Mouse (Mus musculus): ENCODE data around the gene Unk.
A peak's percentile ranks its signal among the peaks of the same experiment; 100 is the strongest.

Gene Unk

DNA sequence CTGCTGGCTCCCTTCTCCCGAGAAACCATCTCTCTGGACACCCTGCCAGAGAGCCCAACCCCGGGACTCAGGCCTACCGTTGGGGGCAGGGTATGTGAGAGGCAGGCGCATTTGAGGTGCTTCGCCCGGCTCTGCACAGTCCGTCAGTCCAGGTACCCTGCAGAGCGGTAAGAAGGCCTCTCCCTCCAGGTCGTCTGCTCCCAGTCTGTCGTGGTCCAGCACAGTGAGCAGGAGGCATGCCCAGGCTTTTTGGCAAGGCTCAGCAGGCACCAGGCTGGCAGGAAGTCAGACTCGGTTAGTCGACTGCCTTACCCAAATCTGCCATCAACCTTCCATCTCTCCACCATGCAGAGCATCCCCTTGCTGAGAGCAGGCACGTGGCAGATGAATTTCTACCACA, 33.4 kb downstream of the Unk start:
- DNase-seq (ENCODE audit: low spot score) = no peak

DNA sequence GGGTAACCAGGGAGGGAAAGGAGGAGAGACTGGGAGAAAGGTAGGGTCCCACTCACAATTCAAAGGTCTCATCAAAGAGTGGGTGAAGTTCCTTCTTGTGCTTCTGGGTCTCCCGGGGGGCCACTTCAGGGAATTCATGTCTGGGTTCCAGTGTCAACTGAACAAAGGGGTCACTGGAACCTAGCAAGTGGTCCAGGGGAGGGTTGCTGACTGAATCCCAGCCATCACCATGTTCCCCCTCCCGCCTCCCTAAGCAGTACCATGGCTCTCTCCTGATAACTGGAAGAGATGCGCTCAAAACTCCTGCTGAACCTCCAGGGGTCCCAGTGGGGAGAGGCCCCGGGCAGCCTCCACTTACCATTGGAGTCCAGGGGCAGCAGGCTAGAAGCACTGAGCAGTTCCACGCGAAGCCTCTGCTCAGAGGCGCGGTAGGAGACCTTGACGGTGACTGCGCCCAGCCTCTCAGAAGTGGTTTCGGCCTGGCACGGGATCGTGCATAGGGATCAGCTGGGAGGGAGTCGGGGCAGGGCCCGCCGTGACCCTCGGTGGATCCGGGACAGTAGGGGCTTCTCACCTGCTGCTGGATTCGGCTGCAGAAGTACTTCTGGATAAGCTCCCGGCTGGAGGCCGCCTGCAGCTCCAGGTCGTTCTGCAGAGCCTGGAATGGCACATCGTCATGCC, 34.2 kb downstream of the Unk start:
- DNase-seq (ENCODE audit: low spot score) = no peak

DNA sequence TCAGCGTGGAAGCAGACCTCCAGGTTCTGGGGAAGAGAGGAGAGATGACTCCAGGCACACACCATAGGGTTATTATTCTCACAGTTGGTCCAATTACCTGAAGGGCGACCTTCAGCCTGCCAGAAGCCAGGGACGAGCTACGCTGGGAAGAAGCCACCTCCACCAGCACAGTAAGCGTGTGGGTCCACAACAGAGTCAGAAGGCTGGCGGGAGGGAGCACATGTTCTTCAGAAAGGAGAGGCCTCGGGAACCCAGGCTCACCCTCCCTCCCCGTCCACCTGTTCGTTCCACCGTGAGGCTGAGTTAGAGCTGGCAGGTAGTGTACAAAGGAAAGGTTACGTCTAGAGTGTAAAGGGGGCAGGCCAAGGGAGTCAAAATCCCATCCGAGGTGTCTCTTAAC, 35.2 kb downstream of the Unk start:
- DNase-seq (ENCODE audit: low spot score) = no peak

DNA sequence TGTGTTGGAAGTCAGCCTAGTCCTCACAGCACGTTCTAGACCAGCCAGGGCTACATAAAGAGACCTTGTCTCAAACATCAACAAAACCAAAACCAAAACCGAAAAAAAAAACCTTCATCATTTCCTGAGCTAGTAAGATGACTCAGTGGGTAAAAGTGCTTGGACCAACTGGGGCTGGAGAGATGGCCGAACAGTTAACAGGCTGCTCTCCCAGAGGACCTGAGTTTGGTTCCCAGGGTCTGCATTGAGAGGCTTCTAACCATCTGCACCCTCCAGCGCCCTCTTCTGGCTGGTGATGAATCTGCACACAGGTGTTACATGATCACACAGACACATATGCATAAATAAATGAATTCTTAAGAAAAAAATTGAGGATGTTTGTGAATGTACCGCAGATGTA, 41.4 kb downstream of the Unk start:
- DNase-seq (ENCODE audit: low spot score) = no peak

DNA sequence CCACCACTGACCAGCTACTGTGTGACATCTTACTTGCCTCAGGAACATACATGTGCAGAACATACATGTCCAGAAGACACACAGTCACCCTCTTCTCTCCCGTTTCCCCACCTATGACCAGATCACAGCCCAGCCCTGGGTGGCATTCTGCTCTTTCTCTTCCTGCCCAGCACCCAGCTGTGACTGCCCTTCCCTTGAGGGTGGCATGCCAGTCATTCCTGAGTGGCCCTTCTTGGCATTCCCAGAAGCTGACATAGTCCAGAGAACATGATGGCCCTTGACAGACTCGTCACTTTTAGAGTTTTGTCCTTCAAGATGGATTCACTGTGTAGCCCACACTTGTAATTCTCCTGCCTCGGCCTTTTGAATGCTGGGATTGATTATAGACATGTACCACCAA, 42.5 kb downstream of the Unk start:
- DNase-seq (ENCODE audit: low spot score) = no peak

DNA sequence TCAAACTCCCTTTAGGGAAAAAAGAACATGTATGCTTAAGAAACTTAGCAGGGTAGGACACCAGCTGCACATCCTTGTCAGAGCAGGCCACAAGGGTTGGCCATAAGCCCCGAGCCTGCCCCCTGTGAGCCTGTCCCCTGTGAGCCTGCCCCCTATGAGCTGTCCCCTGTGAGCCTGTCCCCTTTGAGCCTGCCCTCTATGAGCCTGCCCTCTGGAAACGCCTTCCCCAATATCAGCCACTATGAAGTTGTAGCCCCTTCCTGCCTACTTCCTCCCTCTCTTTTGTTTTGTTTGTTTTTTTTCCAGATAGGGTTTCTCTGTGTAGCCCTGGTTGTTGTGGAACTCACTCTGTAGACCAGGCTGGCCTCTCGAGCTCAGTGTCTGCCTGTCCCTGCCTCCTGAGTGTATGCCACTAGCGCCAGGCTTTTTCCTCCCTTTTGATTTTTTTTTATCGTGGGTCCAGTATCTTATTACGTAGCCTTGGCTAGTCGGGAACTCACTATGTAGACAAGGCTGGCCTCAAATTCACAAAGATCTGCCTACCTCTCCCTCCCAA, 44.4 kb downstream of the Unk start:
- DNase-seq (ENCODE audit: low spot score) = no peak

DNA sequence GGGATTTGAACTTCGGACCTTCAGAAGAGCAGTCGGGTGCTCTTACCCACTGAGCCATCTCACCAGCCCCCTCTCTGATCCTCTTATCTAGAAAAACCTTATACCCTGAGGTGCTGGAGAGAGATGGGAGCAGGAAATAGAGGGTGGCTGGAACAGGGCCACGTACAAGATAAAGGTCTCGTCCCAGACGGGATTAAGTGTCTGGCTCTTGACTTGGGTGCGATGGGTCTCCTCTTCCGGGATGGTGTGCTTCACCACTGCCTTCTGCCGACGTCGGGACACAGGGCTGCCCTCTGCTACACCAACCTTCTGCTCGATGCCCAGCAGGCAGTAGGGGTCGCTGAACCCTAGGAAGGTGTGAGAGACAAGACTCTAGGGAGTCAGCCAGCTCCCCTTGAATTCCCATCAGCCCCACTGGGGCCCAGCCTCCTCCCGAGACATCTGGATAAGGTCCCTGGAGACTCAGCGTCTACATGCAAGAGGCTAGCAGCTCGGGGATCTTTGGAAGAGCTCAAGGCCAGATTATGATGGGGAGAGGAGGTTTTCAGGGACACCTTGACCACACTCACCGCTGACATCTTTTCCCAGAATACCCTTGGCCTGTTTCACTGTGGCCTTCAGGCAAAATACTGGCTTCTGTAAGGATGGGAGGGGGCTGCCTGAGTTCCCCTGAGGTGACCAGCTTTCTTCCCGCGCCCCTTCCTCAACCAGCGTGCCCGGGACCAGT, 45.6 kb downstream of the Unk start:
- DNase-seq (ENCODE audit: low spot score) = peak; percentile 68

DNA sequence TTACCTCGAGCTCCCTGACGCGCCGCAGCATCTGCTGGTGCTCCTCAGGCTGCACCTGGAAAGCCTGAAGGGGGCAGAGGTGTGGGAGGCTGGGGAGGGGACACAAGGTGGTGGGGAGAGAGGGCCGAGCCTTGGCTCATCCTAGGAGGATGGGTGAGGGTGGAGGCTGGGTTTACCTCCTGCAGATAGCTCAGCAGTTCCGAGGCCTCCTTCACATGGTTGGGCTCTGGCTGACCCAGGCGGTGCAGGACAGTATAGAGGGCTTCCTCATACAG, 46.1 kb downstream of the Unk start:
- no peak for DNase-seq (ENCODE audit: low spot score)

DNA sequence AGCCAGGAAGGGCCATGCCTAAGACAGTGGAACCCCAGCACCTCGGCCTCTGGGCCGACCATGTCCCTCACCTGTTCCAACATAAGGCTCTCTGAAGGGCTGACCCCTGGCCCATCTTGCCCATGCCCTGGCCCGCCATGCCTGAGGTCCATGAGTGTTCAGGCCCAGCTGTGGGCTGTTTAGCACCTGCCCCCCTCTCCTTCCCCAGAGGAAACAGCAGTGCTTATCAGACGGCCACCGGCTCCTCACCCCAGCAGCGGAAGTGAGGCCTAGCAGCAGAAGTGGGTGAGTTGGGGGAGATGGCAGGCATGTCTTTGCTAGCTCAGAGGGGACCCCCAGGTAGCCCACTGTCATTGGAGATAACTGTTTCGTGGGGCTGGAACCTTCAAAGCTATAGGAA, 46.7 kb downstream of the Unk start:
- no peak for DNase-seq (ENCODE audit: low spot score)

DNA sequence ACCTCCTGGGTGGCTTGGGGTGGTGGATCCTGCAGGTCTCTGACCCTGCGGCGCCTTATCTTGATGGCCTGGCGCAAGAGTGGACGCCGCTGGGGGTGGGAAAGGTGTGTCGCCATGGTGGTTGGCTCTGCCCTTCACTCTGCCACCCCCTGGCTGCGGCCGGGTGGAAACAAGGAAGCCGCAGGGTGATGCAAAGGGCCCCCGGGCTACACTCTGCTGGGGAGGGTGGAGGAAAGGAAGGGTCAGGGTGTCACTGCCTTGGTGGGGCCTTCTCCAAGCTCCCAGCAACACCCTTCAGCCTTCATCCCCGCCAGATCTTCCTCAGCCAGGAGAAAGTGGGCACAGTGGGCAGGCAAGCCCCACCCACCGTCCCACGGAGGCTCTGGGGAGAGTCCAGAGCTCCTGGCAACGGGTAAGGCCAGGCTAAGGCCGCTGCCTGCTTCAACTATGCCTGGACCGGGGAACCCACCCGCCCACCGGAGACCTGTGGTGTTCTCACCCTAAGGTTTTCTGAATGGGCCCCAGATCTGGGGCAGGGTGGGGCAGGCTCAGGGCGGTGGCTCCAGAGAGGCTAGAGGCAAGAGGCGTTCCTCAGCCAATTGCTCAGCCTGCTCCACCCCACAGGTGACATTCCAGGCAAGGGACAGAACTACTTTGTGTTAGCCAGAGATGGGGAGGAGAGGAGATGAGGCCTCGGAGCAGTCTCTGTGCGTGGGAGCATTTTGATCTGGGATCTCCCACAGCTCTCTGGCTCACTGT, 47.5 kb downstream of the Unk start, which contains the start of gene Unc13d:
Unc13d (minus strand) TSS at position 516 of the 759 bp plus-strand sequence.
- DNase-seq (ENCODE audit: low spot score) = no peak

DNA sequence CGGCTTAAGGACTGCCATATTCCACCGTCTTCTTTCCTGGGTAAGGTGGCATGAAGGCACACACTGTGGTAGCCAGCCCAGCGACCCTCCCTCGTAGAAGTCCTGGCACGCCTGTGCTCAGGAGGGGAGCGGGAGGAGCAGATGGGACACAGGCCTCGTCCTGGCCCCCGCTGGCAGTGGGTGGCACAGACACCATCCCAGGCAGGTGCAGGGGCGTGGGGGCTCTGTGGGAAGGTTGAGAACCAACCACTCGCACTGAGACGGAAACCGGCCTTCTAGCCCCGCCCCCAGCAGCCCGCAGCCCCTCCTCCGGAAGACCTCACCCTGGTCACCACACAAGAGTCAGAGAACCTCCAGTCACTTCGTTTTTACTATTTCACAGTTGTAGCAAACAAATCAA, 48.1 kb downstream of the Unk start:
- DNase-seq (ENCODE audit: low spot score) = no peak

DNA sequence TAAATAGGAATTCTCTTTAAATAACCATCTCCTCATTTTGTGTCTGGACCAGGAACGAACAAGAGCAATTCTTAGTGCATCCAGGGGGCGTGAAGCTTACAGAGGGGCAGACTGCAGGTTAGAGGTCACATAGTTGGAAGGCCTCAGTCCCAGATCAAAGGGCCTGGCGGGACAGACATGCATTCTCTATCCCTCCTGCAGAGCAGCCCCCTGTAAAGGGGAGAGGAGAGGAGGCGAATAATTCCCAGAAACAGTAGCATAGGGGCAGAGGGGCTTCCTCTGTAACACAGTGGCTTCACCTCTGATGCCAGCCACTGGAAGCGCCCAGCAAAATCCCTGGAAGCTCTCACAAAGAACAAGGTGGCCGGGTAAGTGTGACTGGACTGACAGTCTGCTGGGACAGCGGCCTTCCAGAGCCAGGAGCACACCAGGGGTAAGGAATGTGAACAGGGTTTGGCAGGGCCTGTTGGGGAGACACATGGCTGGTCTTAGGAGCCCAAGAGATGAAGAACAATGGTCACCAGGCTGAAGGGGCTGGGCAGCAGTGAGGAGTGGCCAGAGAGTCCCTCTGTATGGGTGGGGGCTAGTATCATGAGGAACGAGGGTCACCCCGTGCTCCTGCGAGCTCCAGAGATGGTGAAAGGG, 48.7 kb downstream of the Unk start:
- no peak for DNase-seq (ENCODE audit: low spot score)

DNA sequence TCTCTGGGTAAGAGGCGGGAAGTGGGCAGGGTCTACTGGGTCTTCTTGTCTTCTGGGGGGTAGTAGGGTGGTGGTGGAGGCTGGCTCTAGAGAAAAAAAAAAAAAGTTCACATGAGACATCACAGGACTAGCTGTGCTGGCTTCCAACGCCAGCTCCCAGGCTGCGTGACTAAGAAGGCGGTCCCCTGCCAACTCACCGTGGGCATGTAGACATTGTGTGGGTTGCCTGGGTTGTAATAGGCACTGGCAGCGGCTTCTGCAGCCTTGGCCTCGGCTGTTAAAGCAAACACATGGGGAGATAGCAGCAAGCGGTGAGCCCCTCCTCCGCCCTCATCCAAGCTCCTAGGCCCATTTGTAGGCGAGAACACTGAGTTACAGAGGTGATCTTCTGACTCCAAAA, 49.4 kb downstream of the Unk start:
- DNase-seq (ENCODE audit: low spot score) = no peak

DNA sequence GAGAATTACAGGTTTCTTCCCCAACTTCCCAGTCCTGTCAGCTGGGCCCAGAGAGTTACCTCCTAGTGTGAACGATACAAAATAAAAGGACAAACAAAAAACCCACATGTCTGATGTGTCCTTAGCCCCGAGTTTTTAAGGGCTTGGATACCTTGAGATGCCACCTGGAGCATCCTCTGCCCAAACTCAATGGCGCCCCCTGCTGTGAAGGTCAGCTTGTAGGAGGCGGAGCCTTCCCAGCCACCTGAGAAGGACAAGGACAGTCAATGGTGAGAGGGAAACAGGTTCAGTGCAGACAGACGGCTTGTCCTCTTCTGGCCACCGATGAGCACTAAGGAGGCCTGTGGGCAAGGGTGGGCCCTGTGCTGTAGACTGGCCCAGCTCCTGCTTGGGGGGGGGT, 51.0 kb downstream of the Unk start:
- no peak for DNase-seq (ENCODE audit: low spot score)

DNA sequence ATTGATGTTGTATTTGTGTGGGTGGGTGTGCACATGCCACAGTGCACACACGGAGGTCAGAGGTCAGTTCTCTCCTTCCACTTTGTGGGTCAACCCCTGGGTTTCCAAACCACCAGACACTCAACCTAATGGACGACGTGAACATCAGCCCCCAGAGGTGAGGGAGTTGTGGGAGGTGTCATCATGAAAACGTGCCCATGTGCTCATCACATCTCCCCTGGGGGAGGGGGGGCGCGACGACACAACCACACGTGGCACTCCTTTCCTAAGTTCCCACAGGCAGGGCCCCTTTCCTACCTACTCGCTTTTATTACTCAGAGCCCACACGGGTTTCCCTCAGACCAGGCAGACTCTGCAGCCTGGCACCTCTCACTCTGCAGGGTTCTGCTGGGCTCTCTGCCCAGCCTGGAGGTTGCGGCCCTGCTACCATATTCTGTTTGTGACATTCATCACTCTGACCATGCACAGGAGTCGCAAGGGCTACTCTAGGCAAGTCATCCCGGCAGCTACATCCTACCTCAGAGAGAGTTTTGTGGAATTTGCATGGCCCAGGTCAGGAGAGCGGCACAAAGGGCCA, 53.1 kb downstream of the Unk start:
- DNase-seq (ENCODE audit: low spot score) = no peak

DNA sequence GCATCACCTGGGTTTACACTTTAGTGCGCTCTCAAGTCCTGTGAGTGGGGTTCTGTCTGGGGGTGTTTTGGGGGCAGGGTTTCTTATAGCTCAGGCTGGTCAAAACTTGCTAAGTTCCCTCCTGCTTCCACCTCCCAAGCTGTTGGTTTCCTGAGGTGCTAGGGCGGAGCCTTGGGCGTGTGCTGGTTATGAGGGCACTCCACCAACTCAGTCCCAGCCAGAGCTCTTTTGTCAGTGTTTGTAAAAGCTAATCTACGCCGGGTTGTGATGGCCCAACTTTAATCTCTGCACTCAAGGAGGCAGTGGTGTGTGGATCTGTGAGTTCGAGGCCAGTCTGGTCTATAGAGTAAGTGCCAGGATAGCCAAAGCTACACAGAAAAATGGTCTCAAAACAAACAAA, 54.0 kb downstream of the Unk start:
- DNase-seq (ENCODE audit: low spot score) = no peak

DNA sequence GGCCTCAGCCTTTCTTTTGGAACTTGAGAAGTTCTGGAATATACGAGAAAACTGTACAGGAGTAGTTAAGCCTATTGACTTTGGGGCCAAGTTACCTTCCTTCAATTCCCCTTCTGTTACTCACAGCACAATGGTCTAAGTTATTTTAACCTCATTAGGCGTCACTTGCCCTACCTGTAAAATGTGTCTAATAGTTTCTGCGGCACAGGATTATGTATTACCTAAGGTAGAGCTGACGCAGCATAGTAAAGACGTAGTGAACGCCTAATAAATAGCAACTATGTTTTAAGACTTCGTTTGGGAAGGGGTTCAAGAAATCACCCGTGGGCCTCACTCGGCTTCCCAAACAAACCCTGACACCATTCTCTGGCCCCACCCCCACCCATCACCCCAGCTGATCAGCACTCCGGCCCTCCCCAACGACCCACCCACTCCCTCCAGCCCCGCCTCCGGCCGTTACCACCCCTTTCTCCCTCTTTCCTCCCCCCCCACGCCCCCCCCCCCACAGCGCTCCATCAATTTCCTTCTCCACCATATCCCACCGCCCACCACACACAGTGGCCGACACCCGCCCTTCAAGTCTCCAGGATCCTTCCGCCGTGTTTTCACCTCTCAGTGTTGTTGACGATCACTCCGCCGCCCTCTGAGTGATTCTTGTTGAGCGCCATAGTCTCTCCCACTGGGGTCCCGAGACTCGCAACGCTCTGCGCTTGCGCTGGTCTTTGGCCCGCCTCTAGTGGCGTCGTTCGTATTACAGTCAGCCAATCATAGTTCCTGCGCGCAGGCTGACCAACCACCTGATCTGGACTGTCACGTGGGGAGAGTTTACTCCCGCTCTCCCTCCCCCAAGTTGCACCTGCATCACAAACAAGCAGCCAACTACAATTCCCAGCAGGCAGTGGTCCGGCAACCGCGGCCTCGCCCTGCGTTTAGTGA, 56.4 kb downstream of the Unk start, which contains the start of gene Wbp2:
Wbp2 (minus strand) TSS at position 738 of the 936 bp plus-strand sequence.
- peak; percentile 99 for DNase-seq (ENCODE audit: low spot score)

DNA sequence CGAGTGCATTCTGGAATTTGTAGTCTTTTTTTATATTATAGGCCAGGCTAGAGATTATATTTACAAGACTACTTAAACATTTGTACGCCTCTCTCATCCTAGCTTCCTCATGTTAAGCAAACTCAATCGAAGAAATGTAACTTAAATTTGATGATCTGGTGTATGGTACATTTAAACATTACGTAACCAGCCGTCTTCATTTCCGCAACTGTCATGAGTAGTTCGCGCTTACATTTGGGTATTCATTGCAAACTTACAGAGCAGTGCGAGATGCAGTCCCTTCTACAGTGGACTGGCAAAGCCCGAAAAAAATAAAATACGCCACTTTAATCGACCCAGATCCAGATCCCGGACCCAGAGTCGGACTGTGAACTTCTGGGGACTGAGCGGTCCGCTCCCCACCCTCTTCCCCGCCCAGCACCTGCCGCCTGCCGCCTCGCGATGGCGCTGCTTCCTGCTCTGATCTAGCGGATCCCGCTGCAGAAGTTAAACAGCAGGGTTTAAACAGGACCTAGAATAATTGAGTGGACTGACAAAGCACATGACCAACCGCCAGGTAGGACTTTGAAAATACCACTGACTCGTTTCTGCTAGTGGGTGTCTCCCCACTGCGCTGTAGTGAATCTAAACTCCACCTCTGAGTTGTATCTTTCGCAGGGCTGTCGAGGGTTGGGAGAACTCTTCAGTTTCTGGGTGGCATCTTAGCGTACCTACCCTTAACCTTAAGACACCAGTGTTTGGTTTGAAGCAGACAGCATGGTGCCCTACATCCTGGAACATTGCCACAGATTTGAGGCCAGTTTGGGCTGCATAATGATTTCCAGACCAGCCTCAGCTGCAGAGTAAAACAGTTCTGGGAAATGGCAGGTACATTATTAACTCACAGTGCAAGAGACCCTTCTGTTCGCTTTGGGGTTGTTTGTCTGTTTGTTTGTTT, 57.3 kb downstream of the Unk start:
- DNase-seq (ENCODE audit: low spot score) = peak; percentile 75

DNA sequence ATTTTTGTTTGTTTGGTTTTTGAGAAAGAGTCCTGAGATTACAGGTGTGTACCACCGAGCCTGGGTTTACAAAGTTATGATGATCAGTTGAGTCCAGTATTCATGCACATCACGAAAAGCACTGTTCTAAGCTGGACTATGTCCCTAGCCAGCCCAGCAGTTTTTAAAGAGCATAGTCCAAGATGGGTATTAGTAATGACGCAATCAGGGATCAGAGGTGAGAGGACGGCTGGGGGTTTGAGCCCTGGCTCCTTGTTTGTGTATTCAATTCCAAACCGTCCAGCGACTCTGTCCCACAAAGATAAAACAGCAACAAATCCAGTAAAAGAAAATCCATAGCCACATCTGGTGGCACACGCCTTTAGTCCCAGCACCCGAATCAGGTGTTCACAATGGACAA, 58.1 kb downstream of the Unk start:
- DNase-seq (ENCODE audit: low spot score) = no peak
